16 mouse cellular contexts compared by ENCODE assay signal in the genomic region with DNA sequence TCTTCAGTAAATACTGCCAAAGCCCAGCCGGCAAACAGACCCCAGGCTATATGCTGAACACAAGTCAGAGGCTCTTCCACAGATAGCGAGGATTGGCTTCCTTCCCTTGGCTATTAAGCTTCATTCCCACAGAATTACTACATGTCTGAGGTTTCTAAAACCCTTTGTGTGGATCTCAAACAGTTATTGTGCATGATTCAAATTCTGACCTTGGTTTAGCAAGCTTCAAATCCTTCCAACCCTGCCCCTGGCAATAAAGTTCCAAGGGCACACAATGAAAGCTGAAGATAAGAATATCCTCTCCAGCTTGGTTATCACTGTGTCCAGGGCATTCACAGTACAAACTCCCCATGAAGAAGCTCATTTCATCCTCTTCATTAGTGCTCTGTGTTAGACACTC.
"Had no signal": no experiment of that assay in that cellular context is flagged by ENCODE, and none has a peak within 500 bp of the region (broad histone marks: within the 10 kb centered on the region; RNA-seq: fewer than 3 reads in every experiment).

No protein-coding gene starts in this region.

- DNase-seq: kidney, adult 9 months; kidney, postnatal 14 days; kidney, postnatal 4 days; layer of hippocampus, adult 9-11 months; liver; lung, adult 18-20 months; lung, postnatal 10 days; lung, postnatal 36 days; right cerebral cortex, adult 18-20 months; right cerebral cortex, postnatal 14 days; right cerebral cortex, postnatal 4 days; thymus, adult 18-20 months; thymus, postnatal 25 days had no signal

- ATAC-seq: liver, embryonic 12.5 days; midbrain, embryonic 13.5 days; midbrain, embryonic 16.5 days had no signal
